Mouse (Mus musculus): ENCODE measurements around the gene Ly6g6f.
"Not testable (repeated sequence)": the region's sequence is repeated elsewhere in the genome, so short reads cannot be mapped to it uniquely, and the experiment has no call there.

GRCm38 (mm10) chr17:35123287-35123686 lies 37.9 kb upstream of the Ly6g6f start:
- not testable (repeated sequence) for TF ChIP-seq POLR2A (IDR thresholded peaks at IDR 0.05; ENCODE audit: control insufficient read depth, low read depth, low read length); CTCF (IDR thresholded peaks at IDR 0.05; ENCODE audit: control insufficient read depth, insufficient read depth, insufficient replicate concordance, low read depth, low read length)

Data from testis, adult 2 months (tissue).